Mouse (Mus musculus): ENCODE results near the gene Dus4l. TPM values are rescaled to one million over a fixed set of nuclear protein-coding genes. Genes with fewer than 3 reads are reported as not detected.
A peak's percentile ranks its signal among the peaks of the same experiment; 100 is the strongest.

Gene Dus4l
- 1 to 10 TPM; 3.2 to 5.7 TPM for total RNA-seq (2021)
- long read RNA-seq, experiment 1, partial matches to known transcripts = 0 of 1 reads
- long read RNA-seq, experiment 1, other reads (novel, unspliced or antisense) = 0 of 1 reads
- long read RNA-seq, experiment 2, partial matches to known transcripts = 0 of 2 reads
- long read RNA-seq, experiment 2, other reads (novel, unspliced or antisense) = 0 of 2 reads

GRCm38 (mm10) chr12:31654197-31654964, at the start of gene Dus4l, which contains the start of gene Cog5:
Dus4l (minus strand) TSS chr12:31654826.
Cog5 (plus strand) TSS chr12:31654869.
- no peak for TF ChIP-seq CTCF (IDR thresholded peaks at IDR 0.05)
- peak; percentile 95 for DNase-seq
- Histone ChIP-seq H3K27ac (peak within 1 kb of the TSS; percentile 98), H3K4me3 (peak within 1 kb of the TSS; percentile 96)
- intact Hi-C loops (cut with DNase I) = loop anchor here (1.0 kb wide), 1 partner anchor 19 kb away; no protein-coding TSS in a partner anchor

- no peak overlapping the region for H3K27ac ChIP-seq
- intact Hi-C loops (cut with DNase I) = no loop called here
- no peak overlapping the region for H3K4me3 ChIP-seq
- TF ChIP-seq CTCF (IDR thresholded peaks at IDR 0.05) = no peak
- DNase-seq = no peak
These were observed 49.3 kb upstream of the Dus4l start for GRCm38 (mm10) chr12:31703904-31704303.

GRCm38 (mm10) chr12:31701411-31701810, 46.8 kb upstream of the Dus4l start:
- no peak for DNase-seq
- Histone ChIP-seq H3K27ac (no peak overlapping the region), H3K4me3 (no peak overlapping the region)
- no peak for TF ChIP-seq CTCF (IDR thresholded peaks at IDR 0.05)
- intact Hi-C loops (cut with DNase I) = no loop called here

DNA sequence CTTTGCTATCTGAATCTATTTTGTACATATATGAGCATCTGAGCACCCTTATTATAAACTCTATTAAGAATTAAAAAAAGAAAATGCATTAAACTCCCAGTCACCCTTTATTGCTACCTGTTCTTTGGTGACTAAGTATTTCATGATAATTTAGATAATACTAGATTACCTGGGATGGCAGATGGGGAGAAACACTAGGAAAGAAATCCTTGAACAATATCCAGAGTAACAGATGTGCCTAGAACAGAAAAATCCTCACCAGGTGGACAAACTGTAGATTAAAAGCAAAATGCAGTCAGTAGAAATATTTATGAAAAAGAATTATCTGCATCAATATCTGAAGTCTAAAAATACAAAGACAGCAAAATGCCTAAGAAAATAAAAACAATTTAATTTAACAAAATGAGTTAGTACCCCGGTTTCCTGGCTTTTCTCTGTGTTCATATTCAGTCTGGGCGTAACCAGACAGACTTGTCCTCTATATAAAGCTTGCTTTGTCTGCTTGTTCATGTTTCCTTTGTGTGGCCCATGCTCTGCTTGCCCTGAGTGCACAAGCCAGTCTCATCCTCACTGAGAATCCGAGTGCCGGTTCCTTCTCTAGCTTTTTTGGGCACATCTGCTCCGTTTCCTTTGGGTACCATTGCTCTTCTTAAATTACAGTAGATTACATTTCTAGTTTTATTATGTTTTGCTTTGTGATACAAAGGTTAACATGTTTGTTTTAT, 46.2 kb upstream of the Dus4l start:
- intact Hi-C loops (cut with DNase I) = no loop called here
- H3K4me3 ChIP-seq = no peak overlapping the region
- H3K27ac ChIP-seq = no peak overlapping the region
- DNase-seq = no peak
- no peak for TF ChIP-seq CTCF (IDR thresholded peaks at IDR 0.05)

DNA sequence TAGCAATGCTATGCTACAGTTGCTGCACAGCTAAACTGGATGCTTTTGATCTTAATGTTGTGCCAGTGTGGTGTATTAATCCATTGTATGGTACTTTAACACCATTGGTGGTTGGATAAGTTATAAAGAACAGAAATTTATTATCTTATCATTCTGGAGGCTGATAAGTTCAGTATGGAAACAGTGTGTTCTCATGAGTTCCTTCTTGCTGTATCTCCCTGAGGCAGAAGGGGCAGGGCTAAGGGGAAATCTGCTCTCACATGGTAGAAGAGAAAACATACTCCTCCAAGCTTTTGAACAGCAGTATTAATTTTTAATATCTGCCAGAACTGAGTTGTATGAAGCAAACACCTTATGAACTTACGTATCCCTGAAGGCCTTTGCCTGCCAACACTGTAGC, 38.7 kb upstream of the Dus4l start:
- no peak overlapping the region for H3K27ac ChIP-seq
- no peak overlapping the region for H3K4me3 ChIP-seq
- DNase-seq = no peak
- no peak for TF ChIP-seq CTCF (IDR thresholded peaks at IDR 0.05)
- intact Hi-C loops (cut with DNase I) = no loop called here

GRCm38 (mm10) chr12:31686679-31687078, 32.1 kb upstream of the Dus4l start:
- no peak overlapping the region for H3K27ac ChIP-seq
- TF ChIP-seq CTCF (IDR thresholded peaks at IDR 0.05) = no peak
- DNase-seq = no peak
- intact Hi-C loops (cut with DNase I) = no loop called here
- no peak overlapping the region for H3K4me3 ChIP-seq

- no peak for DNase-seq
- intact Hi-C loops (cut with DNase I) = no loop called here
- Histone ChIP-seq H3K4me3 (no peak overlapping the region), H3K27ac (no peak overlapping the region)
- no peak for TF ChIP-seq CTCF (IDR thresholded peaks at IDR 0.05)
These were observed 12.6 kb upstream of the Dus4l start for GRCm38 (mm10) chr12:31667187-31667586.

DNA sequence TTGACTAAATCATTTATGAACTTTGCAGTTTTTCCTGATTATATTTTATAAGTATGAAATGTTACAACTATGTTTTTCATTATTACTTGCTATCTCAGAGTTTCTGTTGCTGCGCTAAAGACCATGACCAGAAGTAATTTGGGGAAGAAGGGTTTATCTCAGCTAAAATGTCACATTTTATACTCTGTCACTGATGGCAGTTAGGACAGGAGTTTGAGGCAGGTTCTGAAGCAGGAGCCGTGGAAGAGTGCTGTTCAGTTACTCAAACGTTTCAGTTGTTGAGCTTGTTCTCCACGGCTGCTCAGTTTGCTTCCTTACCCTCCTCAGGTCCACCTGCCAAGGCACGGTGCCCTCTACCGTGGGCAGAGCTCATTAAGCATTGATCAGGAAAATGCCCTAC, 11.4 kb upstream of the Dus4l start:
- Histone ChIP-seq H3K4me3 (no peak overlapping the region), H3K27ac (no peak overlapping the region)
- no peak for TF ChIP-seq CTCF (IDR thresholded peaks at IDR 0.05)
- intact Hi-C loops (cut with DNase I) = no loop called here
- no peak for DNase-seq

- intact Hi-C loops (cut with DNase I) = loop anchor here (5.0 kb wide), 1 partner anchor 150 kb away; no protein-coding TSS in a partner anchor
- Histone ChIP-seq H3K4me3 (no peak overlapping the region), H3K27ac (no peak overlapping the region)
- DNase-seq = no peak
- TF ChIP-seq CTCF (IDR thresholded peaks at IDR 0.05) = no peak
These were observed 2.2 kb upstream of the Dus4l start for GRCm38 (mm10) chr12:31656841-31657240.

GRCm38 (mm10) chr12:31654965-31655477, 395 bp upstream of the Dus4l start:
- intact Hi-C loops (cut with DNase I) = loop anchor here (1.0 to 5.0 kb wide), 2 partner anchors 20 to 148 kb away; no protein-coding TSS in a partner anchor
- TF ChIP-seq CTCF (IDR thresholded peaks at IDR 0.05) = peak; percentile 66
- Histone ChIP-seq H3K27ac (peak overlapping the region; percentile 98), H3K4me3 (peak overlapping the region; percentile 96)
- no peak for DNase-seq

DNA sequence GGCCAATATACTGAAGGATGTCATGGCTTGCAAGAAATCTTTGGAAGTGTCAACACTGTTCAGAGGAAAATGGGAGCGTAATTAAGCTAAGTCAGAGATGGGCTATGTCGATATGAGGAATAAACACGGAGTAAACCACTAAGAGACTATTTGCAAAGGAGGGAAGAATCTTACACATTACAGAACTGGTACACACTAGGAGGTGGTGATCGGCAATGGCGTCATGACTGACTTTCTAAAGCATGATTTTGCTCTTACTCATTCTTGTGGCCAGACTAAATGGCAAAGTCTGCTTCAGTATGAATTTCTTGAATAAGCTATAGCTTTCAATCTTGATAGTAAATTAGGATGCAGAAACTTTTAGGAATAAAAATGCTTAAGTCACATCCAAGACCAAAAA, 1.0 kb downstream of the Dus4l start:
- intact Hi-C loops (cut with DNase I) = loop anchor here (1.0 kb wide), 1 partner anchor 18 kb away; no protein-coding TSS in a partner anchor
- no peak for DNase-seq
- H3K4me3 ChIP-seq = peak overlapping the region; percentile 96
- TF ChIP-seq CTCF (IDR thresholded peaks at IDR 0.05) = no peak
- H3K27ac ChIP-seq = peak overlapping the region; percentile 98; the same call in 1 of the 2 replicates

GRCm38 (mm10) chr12:31635240-31635607, 19.4 kb downstream of the Dus4l start:
- DNase-seq = no peak

More at GRCm38 (mm10) chr12:31635240-31635607, 19.4 kb downstream of the Dus4l start:
- intact Hi-C loops (cut with DNase I) = loop anchor here (1.0 to 10.0 kb wide), 3 partner anchors 19 to 290 kb away; partner anchors contain the start of genes Cbll1, Cog5 and Dus4l
- Histone ChIP-seq H3K27ac (peak overlapping the region; percentile 94; the same call in 1 of the 2 replicates), H3K4me3 (peak overlapping the region; percentile 85)
- TF ChIP-seq CTCF (IDR thresholded peaks at IDR 0.05) = no peak

Measured in gastrocnemius, adult 2 months (tissue).